Mouse (Mus musculus) C2C12 (cell line): ENCODE data around the gene Anks1b.

Experiments used
- CEBPB ChIP-seq: IDR thresholded peaks from one replicate; pipeline ENCODE4 v1.6.1; 2011; ENCODE audit warnings: low read depth, mild to moderate bottlenecking, control low read depth, moderate library complexity
- CTCF ChIP-seq: IDR thresholded peaks from one replicate; pipeline ENCODE4 v1.5.1; 2011; ENCODE audit not compliant: control insufficient read depth, insufficient read depth, insufficient read length
- MYOD1 ChIP-seq: IDR thresholded peaks from one replicate; pipeline ENCODE4 v1.6.1; 2011; ENCODE audit warnings: low read depth; ENCODE audit not compliant: control insufficient read depth, insufficient read length

DNA sequence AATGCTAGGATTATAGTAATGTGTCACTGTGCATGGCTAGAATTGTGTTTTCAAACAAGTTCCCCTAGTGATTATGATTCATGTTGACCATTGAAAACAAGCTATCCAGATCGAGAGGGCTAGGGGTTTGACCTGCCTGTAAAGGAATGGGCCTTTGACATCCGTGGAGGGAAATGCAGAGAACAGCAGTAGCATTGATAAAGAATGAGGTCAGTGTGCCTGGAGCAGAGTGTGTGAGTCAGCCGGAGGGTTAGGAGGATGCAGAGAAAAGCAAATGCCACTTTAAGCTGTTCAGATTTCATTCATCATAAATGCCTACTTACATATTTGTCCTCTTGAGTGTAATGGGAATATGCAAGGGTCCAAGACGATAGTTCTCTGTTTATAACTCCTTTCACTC is 195.3 kb downstream of the Anks1b start:
- TF ChIP-seq MYOD1 (no peak), CTCF (no peak), CEBPB (no peak)
